Mouse (Mus musculus) embryonic fibroblast, embryonic 13.5 days (primary cell): ENCODE results near the gene Znrf2.

Experiments
- CTCF ChIP-seq: IDR thresholded peaks from 2 replicates; pipeline ENCODE4 v1.5.1; 2011; ENCODE audit warnings: mild to moderate bottlenecking, control low read depth, low read length, moderate library complexity, borderline replicate concordance; ENCODE audit not compliant: insufficient read depth
- POLR2A ChIP-seq: IDR thresholded peaks from 2 replicates; pipeline ENCODE4 v1.6.1; 2011; ENCODE audit warnings: low read depth, mild to moderate bottlenecking, control low read depth, low read length, moderate library complexity

- TF ChIP-seq CTCF (no peak), POLR2A (no peak)
Observed at GRCm38 (mm10) chr6:54805779-54806178, 10.9 kb upstream of the Znrf2 start.
